Mouse (Mus musculus): ENCODE results near the gene Eps8. TPM values are rescaled to one million over a fixed set of nuclear protein-coding genes. Genes with fewer than 3 reads are reported as not detected.

Eps8 gene
- 2.4 and 4.8 TPM in 2 replicates for polyA plus RNA-seq (2015; fragmentation: Nextera tagmentation; extraction: Ambion mirVana)

DNA sequence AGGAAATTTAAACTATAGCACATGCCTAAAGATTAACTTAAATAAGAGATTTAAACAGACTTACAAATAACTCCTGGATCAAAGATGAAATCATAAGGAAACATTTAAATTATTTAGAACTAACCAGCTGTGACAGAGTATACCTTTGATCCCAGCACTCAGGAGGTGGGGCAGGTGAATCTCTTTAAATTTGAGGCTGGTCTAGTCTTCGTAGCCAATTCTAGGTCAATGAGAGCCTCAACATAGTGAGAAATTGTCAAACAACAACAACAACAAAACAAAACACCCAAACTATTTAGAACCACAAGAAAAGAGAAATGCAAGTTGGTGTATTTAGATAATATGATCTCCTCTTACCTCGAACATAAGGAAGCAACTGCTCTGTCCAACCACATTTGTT is at the start of gene Eps8:
TSS of gene Eps8 (minus strand) at position 101 of the 400 bp plus-strand sequence.
- ATAC-seq: no peak
- TF ChIP-seq CTCF (IDR thresholded peaks at IDR 0.05; ENCODE audit: low read depth) (no peak), EP300 (IDR thresholded peaks at IDR 0.05; ENCODE audit: low read depth) (no peak)
- no peaks in the 10 kb centered on the region for H3K4me1 ChIP-seq (ENCODE audit: insufficient read depth)

DNA sequence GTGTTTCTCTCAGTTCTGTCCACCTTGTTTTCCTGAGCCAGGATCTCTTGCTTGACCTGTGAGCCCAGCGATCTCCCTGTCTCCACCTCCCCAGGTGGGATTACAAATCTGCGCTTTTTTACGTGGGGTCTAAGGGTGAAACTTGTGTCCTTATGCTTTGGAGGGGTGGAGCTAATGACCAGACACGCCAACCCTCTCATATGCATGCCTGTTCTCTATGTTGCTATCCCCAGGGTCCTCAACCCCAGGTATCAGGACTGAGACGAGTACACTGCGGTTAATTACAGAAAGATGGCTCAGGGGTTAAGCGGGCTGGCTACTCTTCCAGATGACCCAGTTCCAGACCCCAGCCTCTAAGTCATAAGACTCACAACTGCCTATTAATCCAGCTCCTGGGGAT is 48.8 kb upstream of the Eps8 start:
- no peak for ATAC-seq
- H3K4me1 ChIP-seq (ENCODE audit: insufficient read depth): no peaks in the 10 kb centered on the region
- H3K9me3 ChIP-seq (ENCODE audit: low read length): no peaks in the 10 kb centered on the region
- H3K36me3 ChIP-seq (replicated peaks; ENCODE audit: insufficient read depth, low read length): no peaks in the 10 kb centered on the region
- no peak overlapping the region for H3K27ac ChIP-seq (ENCODE audit: low read depth)
- no peak overlapping the region for H3K4me3 ChIP-seq (ENCODE audit: low read depth, low read length)
- 79% methylated on average over 7 of the region's 7 CpGs for WGBS (ENCODE audit: insufficient replicate concordance)
- no peaks in the 10 kb centered on the region for H3K27me3 ChIP-seq (ENCODE audit: insufficient read depth, low read length)
- DNase-seq: no peak
- H3K9ac ChIP-seq (replicated peaks): no peak overlapping the region
- no peak overlapping the region for H3K4me2 ChIP-seq (ENCODE audit: low read depth, low read length)
- no peak for TF ChIP-seq CTCF (IDR thresholded peaks at IDR 0.05; ENCODE audit: low read depth)
- TF ChIP-seq EP300 (IDR thresholded peaks at IDR 0.05; ENCODE audit: low read depth): no peak

More for the DNA sequence above, at the start of gene Eps8:
- Histone ChIP-seq H3K27ac (ENCODE audit: low read depth) (no peak within 1 kb of the TSS), H3K4me3 (ENCODE audit: low read depth, low read length) (no peak within 1 kb of the TSS), H3K4me2 (ENCODE audit: low read depth, low read length) (no peak within 1 kb of the TSS), H3K9ac (replicated peaks) (no peak within 1 kb of the TSS), H3K9me3 (ENCODE audit: low read length) (no peaks in the 10 kb centered on the region), H3K36me3 (replicated peaks; ENCODE audit: insufficient read depth, low read length) (no peaks in the 10 kb centered on the region), H3K27me3 (ENCODE audit: insufficient read depth, low read length) (no peaks in the 10 kb centered on the region)
- 71% methylated on average over 2 of the region's 2 CpGs for WGBS (ENCODE audit: insufficient replicate concordance)
- no peak for DNase-seq

DNA sequence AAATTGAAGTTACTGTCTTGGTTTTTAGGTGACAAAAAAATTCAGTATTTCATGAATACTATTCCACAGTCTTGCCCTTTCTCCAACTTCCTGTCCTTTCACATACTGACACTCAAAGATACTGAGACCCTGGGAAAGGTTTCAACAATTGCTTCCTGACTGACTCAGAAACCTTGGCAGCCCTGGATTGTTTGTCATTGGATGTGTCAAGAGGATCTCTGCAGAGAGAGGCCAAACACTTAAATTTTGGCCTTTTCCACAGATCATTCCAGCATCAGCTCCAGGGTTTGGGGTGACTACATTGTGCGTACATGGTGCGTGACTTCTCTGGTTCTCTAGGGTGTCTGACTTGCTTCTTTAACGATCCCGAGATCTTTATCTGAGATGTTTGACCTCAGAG is 48.2 kb upstream of the Eps8 start:
- Histone ChIP-seq H3K27me3 (ENCODE audit: insufficient read depth, low read length) (no peaks in the 10 kb centered on the region), H3K9ac (replicated peaks) (no peak overlapping the region), H3K9me3 (ENCODE audit: low read length) (no peaks in the 10 kb centered on the region), H3K4me1 (ENCODE audit: insufficient read depth) (no peaks in the 10 kb centered on the region), H3K4me3 (ENCODE audit: low read depth, low read length) (no peak overlapping the region), H3K27ac (ENCODE audit: low read depth) (no peak overlapping the region), H3K36me3 (replicated peaks; ENCODE audit: insufficient read depth, low read length) (no peaks in the 10 kb centered on the region), H3K4me2 (ENCODE audit: low read depth, low read length) (no peak overlapping the region)
- no peak for TF ChIP-seq EP300 (IDR thresholded peaks at IDR 0.05; ENCODE audit: low read depth)
- TF ChIP-seq CTCF (IDR thresholded peaks at IDR 0.05; ENCODE audit: low read depth): no peak
- 50% methylated on average over 4 of the region's 4 CpGs for WGBS (ENCODE audit: insufficient replicate concordance)
- no peak for DNase-seq
- no peak for ATAC-seq

DNA sequence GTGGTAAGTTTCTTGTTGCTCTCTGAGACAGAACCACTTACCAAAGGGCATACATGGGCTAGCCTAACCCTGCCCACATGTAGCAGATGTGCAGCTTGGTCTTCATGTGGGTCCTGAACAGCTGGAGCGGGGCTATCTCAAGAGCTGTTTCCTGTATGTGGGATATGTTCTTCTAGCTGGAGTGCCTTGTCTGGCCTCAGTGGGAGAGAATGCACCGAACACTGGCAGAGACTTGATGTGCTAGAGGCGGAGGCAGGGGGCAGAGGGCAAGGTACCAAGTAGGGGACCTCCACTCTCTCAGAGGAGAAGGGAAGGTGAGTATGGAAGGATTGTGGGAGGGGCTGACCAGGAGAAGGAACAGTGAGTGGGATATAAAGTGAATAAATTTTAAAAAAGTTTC is 47.5 kb upstream of the Eps8 start:
- Histone ChIP-seq H3K36me3 (replicated peaks; ENCODE audit: insufficient read depth, low read length) (no peaks in the 10 kb centered on the region), H3K9me3 (ENCODE audit: low read length) (no peaks in the 10 kb centered on the region), H3K4me3 (ENCODE audit: low read depth, low read length) (no peak overlapping the region), H3K27ac (ENCODE audit: low read depth) (no peak overlapping the region), H3K9ac (replicated peaks) (no peak overlapping the region), H3K27me3 (ENCODE audit: insufficient read depth, low read length) (no peaks in the 10 kb centered on the region), H3K4me2 (ENCODE audit: low read depth, low read length) (no peak overlapping the region), H3K4me1 (ENCODE audit: insufficient read depth) (no peaks in the 10 kb centered on the region)
- TF ChIP-seq CTCF (IDR thresholded peaks at IDR 0.05; ENCODE audit: low read depth): no peak
- TF ChIP-seq EP300 (IDR thresholded peaks at IDR 0.05; ENCODE audit: low read depth): no peak
- ATAC-seq: no peak
- no peak for DNase-seq
- 69% methylated on average over 3 of the region's 3 CpGs for WGBS (ENCODE audit: insufficient replicate concordance)

DNA sequence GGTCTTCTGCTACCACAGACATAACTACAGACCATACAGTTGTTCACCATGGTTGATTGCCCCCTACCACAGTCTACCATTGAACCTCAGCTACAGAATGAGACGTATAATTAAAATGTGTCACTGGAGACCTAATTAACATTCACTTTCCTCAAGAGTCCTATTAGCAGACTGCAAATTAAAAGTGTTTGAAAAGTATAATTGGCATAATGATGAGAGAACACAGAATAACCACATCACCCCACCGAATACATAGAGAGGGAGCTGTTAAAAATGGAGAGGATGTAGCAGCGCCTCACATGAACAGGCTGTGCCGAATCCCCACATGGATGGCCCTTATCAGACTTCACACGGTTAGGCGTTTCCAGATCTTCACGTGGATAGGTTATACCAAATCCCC is 44.8 kb upstream of the Eps8 start:
- TF ChIP-seq EP300 (IDR thresholded peaks at IDR 0.05; ENCODE audit: low read depth) (no peak), CTCF (IDR thresholded peaks at IDR 0.05; ENCODE audit: low read depth) (no peak)
- H3K9me3 ChIP-seq (ENCODE audit: low read length): no peaks in the 10 kb centered on the region
- no peak overlapping the region for H3K4me3 ChIP-seq (ENCODE audit: low read depth, low read length)
- H3K4me1 ChIP-seq (ENCODE audit: insufficient read depth): peaks cover 3% of the 10 kb centered on the region; the same call in 1 of the 2 replicates
- no peak overlapping the region for H3K9ac ChIP-seq (replicated peaks)
- ATAC-seq (no peak), DNase-seq (no peak)
- H3K4me2 ChIP-seq (ENCODE audit: low read depth, low read length): no peak overlapping the region
- no peak overlapping the region for H3K27ac ChIP-seq (ENCODE audit: low read depth)
- no peaks in the 10 kb centered on the region for H3K27me3 ChIP-seq (ENCODE audit: insufficient read depth, low read length)
- H3K36me3 ChIP-seq (replicated peaks; ENCODE audit: insufficient read depth, low read length): no peaks in the 10 kb centered on the region
- 72% methylated on average over 7 of the region's 7 CpGs for WGBS (ENCODE audit: insufficient replicate concordance)

DNA sequence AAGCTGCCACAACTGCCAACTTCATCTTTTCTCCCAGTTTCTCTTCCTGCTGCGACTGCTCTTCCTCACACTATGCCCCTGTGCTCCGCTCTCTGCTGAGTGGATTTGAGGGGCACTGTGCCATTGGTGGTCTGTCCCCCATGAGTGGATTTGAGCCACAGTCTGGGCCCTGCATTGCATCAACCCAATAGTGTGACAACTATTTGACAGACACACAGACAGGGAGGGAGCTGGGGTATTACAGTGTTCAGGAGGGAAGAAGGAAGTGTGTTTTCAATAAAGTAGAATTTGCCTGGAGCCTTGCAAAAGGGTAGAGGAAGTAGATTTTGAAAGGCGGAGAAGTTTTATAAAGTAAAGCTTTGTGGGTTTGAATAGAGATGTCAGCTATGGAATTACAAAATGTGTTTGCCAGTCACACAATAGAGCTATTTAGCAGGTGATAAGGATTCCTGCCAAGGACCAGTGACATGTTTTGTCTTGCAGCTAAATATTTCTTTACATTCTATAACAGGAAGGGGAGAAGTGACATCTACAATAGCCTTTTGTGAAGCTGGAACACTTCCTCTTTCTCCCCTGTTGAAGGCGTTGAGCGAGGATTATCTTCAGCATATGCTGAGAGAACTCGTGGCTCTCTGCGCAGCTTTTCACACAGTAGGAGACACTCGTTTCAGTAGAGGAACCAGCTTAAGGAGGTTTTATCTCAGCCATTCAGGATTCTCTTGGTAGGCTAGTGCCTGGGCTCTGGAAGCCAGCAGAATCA is 41.9 kb upstream of the Eps8 start:
- Histone ChIP-seq H3K4me3 (ENCODE audit: low read depth, low read length) (no peak overlapping the region), H3K36me3 (replicated peaks; ENCODE audit: insufficient read depth, low read length) (no peaks in the 10 kb centered on the region), H3K4me1 (ENCODE audit: insufficient read depth) (peaks cover 3% of the 10 kb centered on the region; the same call in 1 of the 2 replicates), H3K27ac (ENCODE audit: low read depth) (peak overlapping the region; percentile 58; the same call in 1 of the 2 replicates), H3K9me3 (ENCODE audit: low read length) (no peaks in the 10 kb centered on the region), H3K4me2 (ENCODE audit: low read depth, low read length) (peak overlapping the region; percentile 28; the same call in 1 of the 2 replicates), H3K9ac (replicated peaks) (no peak overlapping the region), H3K27me3 (ENCODE audit: insufficient read depth, low read length) (no peaks in the 10 kb centered on the region)
- TF ChIP-seq EP300 (IDR thresholded peaks at IDR 0.05; ENCODE audit: low read depth) (no peak), CTCF (IDR thresholded peaks at IDR 0.05; ENCODE audit: low read depth) (no peak)
- DNase-seq (no peak), ATAC-seq (peak; percentile 68)
- 38% methylated on average over 8 of the region's 8 CpGs for WGBS (ENCODE audit: insufficient replicate concordance)

Data from liver, postnatal 0 days (tissue).